Mouse (Mus musculus): ENCODE data around the gene Sstr5. TPM values are rescaled to one million over a fixed set of nuclear protein-coding genes. Genes with fewer than 3 reads are reported as not detected.

The Sstr5 gene
- polyA plus RNA-seq (2012; rRNA removed) = not detected in 2 replicates

DNA sequence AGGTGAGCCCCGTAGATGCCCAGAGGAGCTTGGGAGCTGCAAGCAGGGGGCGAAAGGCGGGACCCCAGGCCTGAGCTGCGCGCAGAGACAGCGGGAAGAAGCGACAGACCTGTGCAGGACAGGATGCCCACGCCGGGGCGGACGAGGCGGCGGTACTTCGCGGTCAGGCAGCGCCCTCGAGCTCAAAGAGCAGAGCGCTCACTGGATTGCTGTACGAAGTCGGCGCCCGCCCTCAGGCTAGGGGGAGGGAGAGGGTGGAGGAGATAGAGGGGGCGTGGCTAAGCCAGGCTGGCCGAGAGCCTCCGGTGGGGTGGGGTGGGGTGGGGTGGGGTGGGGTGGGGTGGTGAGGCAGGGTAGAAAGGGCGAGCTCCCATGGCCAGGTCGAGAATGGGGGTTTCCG lies at the start of gene Sstr5:
Sstr5 (minus strand) TSS at position 276 of the 400 bp plus-strand sequence.
- no peak for DNase-seq
- Histone ChIP-seq H3K4me3 (ENCODE audit: control insufficient read depth, insufficient read depth, low read length) (no peak within 1 kb of the TSS), H3K27me3 (ENCODE audit: control insufficient read depth, insufficient read depth, low read length) (no peaks in the 10 kb centered on the region; the same call in 1 of the 2 replicates), H3K36me3 (ENCODE audit: control insufficient read depth, insufficient read depth, low read length) (no peaks in the 10 kb centered on the region), H3K4me1 (replicated peaks; ENCODE audit: control insufficient read depth, insufficient read depth, low read length) (no peaks in the 10 kb centered on the region), H3K27ac (ENCODE audit: control insufficient read depth, insufficient read depth, low read length) (no peak within 1 kb of the TSS)
- 4% methylated on average over 25 of the region's 28 CpGs for WGBS
- TF ChIP-seq POLR2A (IDR thresholded peaks at IDR 0.05; ENCODE audit: control insufficient read depth, extremely low read depth, insufficient read depth, low read length, poor library complexity) (no peak), CTCF (IDR thresholded peaks at IDR 0.05; ENCODE audit: borderline replicate concordance, control insufficient read depth, extremely low read depth, insufficient read depth, low read length, poor library complexity) (no peak)

DNA sequence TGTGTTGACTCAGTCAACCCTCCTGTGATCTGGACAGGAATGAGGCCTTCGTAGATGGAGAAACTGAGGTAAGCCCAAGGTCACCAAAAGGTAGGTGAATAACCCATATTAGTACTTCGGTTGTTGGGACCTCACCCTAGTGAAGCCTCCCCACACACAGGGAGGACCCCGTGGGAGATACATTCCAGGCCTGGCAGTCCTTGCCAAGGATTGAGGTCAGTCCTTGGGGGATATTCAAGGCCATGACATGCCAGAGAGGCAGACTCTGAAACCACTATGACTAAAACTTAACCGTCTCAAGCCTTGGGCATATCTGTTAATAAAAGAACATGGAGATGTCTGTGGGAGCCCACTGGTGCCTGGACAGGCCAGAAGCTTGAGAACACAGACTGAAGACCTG lies 44.7 kb upstream of the Sstr5 start:
- DNase-seq = no peak
- no peaks in the 10 kb centered on the region for H3K27me3 ChIP-seq (ENCODE audit: control insufficient read depth, insufficient read depth, low read length)
- no peak overlapping the region for H3K4me3 ChIP-seq (ENCODE audit: control insufficient read depth, insufficient read depth, low read length)
- 87% methylated on average over 4 of the region's 4 CpGs for WGBS
- TF ChIP-seq CTCF (IDR thresholded peaks at IDR 0.05; ENCODE audit: borderline replicate concordance, control insufficient read depth, extremely low read depth, insufficient read depth, low read length, poor library complexity) (no peak), POLR2A (IDR thresholded peaks at IDR 0.05; ENCODE audit: control insufficient read depth, extremely low read depth, insufficient read depth, low read length, poor library complexity) (no peak)
- H3K36me3 ChIP-seq (ENCODE audit: control insufficient read depth, insufficient read depth, low read length) = no peaks in the 10 kb centered on the region
- no peak overlapping the region for H3K27ac ChIP-seq (ENCODE audit: control insufficient read depth, insufficient read depth, low read length)
- H3K4me1 ChIP-seq (replicated peaks; ENCODE audit: control insufficient read depth, insufficient read depth, low read length) = no peaks in the 10 kb centered on the region

DNA sequence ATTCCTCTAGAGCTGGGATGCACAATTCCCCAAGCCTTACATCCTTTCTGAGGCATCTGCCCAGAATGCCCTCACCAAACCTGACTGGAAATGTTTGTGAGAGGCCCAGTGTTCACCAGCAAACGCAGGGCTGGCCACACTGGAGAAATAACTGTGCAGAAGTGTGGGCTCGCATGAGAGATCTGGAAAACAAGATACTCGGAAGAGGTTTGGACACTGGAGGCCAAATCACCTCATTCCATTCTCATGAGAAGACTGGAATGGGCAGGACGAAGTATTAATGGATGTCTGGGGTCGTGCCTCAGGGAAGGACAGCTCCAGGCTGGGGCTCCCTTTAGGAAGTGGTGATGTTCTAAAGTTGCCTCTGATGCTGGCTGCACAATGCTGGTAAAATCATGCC lies 43.6 kb upstream of the Sstr5 start:
- Histone ChIP-seq H3K36me3 (ENCODE audit: control insufficient read depth, insufficient read depth, low read length) (no peaks in the 10 kb centered on the region), H3K27me3 (ENCODE audit: control insufficient read depth, insufficient read depth, low read length) (no peaks in the 10 kb centered on the region)

DNA sequence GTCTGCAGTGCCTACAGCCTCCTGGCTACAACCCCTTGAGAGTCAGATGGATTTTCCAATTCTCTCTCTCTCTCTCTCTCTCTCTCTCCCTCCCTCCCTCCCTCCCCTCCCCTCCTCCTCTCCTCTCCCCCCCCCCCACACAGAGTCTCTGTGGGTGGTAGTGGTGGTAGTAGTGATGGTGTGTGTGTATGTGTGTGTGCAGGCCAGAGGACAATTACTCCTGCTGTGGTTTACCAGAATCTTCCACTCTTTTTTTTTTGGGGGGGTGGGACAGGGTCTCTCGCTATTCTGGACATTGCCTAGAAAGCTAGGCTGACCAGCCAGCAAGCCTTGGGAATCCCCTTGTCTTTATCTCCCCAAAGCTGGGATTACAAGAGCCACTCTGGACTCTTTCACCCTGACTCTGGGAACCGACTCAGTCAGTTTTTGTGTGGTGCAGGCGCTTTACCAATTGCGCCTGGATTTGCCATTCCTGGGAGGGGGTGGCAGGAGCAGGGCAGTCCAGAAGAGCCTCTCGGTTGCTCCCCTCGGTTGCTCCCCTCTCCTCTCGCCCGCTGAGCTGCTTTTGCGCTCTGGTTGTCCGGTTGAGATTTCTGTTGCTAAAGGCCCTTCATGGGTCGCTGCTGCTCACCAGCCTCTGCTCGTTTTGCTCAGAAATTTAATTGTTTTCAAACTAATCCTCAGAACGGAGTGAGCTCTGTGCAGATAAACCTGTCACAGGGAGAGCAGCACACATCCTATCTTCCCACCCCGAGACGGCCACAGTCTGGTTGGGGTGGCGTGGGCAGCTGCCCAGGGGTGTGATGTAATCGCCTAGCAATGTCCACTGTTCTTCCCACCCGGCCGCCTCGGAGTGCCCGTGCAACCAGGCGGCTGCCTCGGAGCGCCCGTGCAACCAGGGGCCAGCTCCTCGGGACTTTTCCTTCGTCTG lies 42.1 kb upstream of the Sstr5 start:
- Histone ChIP-seq H3K36me3 (ENCODE audit: control insufficient read depth, insufficient read depth, low read length) (no peaks in the 10 kb centered on the region), H3K4me3 (ENCODE audit: control insufficient read depth, insufficient read depth, low read length) (no peak overlapping the region), H3K4me1 (replicated peaks; ENCODE audit: control insufficient read depth, insufficient read depth, low read length) (no peaks in the 10 kb centered on the region), H3K27me3 (ENCODE audit: control insufficient read depth, insufficient read depth, low read length) (no peaks in the 10 kb centered on the region), H3K27ac (ENCODE audit: control insufficient read depth, insufficient read depth, low read length) (no peak overlapping the region)
- no peak for DNase-seq
- no peak for TF ChIP-seq POLR2A (IDR thresholded peaks at IDR 0.05; ENCODE audit: control insufficient read depth, extremely low read depth, insufficient read depth, low read length, poor library complexity)
- no peak for TF ChIP-seq CTCF (IDR thresholded peaks at IDR 0.05; ENCODE audit: borderline replicate concordance, control insufficient read depth, extremely low read depth, insufficient read depth, low read length, poor library complexity)
- 66% methylated on average over 27 of the region's 27 CpGs for WGBS

More for the DNA sequence above, 43.6 kb upstream of the Sstr5 start:
- DNase-seq = no peak
- 82% methylated on average over 5 of the region's 5 CpGs for WGBS
- TF ChIP-seq CTCF (IDR thresholded peaks at IDR 0.05; ENCODE audit: borderline replicate concordance, control insufficient read depth, extremely low read depth, insufficient read depth, low read length, poor library complexity) (no peak), POLR2A (IDR thresholded peaks at IDR 0.05; ENCODE audit: control insufficient read depth, extremely low read depth, insufficient read depth, low read length, poor library complexity) (no peak)
- H3K4me3 ChIP-seq (ENCODE audit: control insufficient read depth, insufficient read depth, low read length) = no peak overlapping the region
- no peaks in the 10 kb centered on the region for H3K4me1 ChIP-seq (replicated peaks; ENCODE audit: control insufficient read depth, insufficient read depth, low read length)
- no peak overlapping the region for H3K27ac ChIP-seq (ENCODE audit: control insufficient read depth, insufficient read depth, low read length)

DNA sequence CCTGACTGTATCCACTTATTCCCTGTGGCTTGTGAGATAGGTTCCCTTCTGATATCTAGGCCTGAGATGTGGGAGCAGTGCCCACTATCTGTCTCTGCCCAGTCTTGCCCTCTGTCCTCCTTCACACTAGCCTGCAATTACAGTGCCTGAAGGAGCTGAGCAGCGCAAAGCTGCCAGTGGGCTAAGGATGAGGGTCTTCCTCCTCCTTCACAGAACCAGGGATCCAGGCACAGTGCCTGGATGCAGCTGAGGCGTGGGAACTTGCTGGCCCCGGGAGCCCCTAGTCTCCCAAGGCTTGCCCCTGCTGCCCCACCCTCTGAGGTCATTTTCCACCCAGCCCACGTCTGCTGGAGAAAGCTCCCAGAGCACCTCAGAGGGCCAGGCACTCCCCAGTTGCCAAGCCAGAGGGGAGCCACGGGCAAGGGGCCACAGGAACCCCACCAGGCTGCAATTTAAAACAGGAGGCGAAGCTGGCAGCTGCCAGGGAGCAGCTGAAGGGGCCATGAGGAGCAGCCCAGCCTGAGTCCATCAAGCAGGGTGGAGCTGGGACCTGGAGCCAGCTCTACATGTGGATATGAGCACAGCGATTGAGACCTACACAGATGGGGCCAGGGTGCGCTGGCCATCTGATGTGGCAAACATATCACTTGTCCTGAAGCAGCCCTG lies 33.4 kb upstream of the Sstr5 start:
- 73% methylated on average over 8 of the region's 8 CpGs for WGBS
- H3K4me3 ChIP-seq (ENCODE audit: control insufficient read depth, insufficient read depth, low read length) = no peak overlapping the region
- TF ChIP-seq CTCF (IDR thresholded peaks at IDR 0.05; ENCODE audit: borderline replicate concordance, control insufficient read depth, extremely low read depth, insufficient read depth, low read length, poor library complexity) = no peak
- no peak for TF ChIP-seq POLR2A (IDR thresholded peaks at IDR 0.05; ENCODE audit: control insufficient read depth, extremely low read depth, insufficient read depth, low read length, poor library complexity)
- no peaks in the 10 kb centered on the region for H3K36me3 ChIP-seq (ENCODE audit: control insufficient read depth, insufficient read depth, low read length)
- H3K27me3 ChIP-seq (ENCODE audit: control insufficient read depth, insufficient read depth, low read length) = no peaks in the 10 kb centered on the region
- no peak overlapping the region for H3K27ac ChIP-seq (ENCODE audit: control insufficient read depth, insufficient read depth, low read length)
- DNase-seq = no peak
- no peaks in the 10 kb centered on the region for H3K4me1 ChIP-seq (replicated peaks; ENCODE audit: control insufficient read depth, insufficient read depth, low read length)

DNA sequence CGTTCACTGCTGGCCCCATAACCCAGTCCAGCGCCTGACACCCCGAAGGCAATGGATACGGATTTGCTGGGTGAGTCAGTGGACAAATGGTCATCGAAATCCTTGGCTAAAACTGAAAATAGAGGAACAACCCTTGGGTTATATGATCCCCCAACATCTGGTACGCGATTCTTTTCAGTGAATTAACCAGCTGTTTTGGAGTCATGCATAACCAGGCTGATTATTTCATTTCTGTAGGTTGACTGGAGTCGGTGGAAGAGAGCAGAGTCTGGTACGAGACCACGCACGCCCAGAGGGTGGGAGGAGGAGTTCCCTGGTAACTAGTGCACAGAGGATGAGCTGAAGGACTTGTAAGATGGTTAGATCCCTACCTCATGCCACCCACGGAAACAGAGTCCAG lies 25.0 kb upstream of the Sstr5 start:
- Histone ChIP-seq H3K36me3 (ENCODE audit: control insufficient read depth, insufficient read depth, low read length) (no peaks in the 10 kb centered on the region), H3K4me3 (ENCODE audit: control insufficient read depth, insufficient read depth, low read length) (no peak overlapping the region), H3K27ac (ENCODE audit: control insufficient read depth, insufficient read depth, low read length) (no peak overlapping the region), H3K27me3 (ENCODE audit: control insufficient read depth, insufficient read depth, low read length) (no peaks in the 10 kb centered on the region), H3K4me1 (replicated peaks; ENCODE audit: control insufficient read depth, insufficient read depth, low read length) (no peaks in the 10 kb centered on the region)
- TF ChIP-seq CTCF (IDR thresholded peaks at IDR 0.05; ENCODE audit: borderline replicate concordance, control insufficient read depth, extremely low read depth, insufficient read depth, low read length, poor library complexity) (no peak), POLR2A (IDR thresholded peaks at IDR 0.05; ENCODE audit: control insufficient read depth, extremely low read depth, insufficient read depth, low read length, poor library complexity) (no peak)
- 86% methylated on average over 12 of the region's 12 CpGs for WGBS
- no peak for DNase-seq
